Mouse (Mus musculus) ES-E14 (cell line): ENCODE data around the gene Mfsd4a.

ENCODE experiments used
- CHD2 ChIP-seq: IDR thresholded peaks from 2 replicates; pipeline ENCODE4 v1.6.1; 2014; ENCODE audit warnings: mild to moderate bottlenecking, low read depth, low read length, inconsistent platforms
- HCFC1 ChIP-seq: IDR thresholded peaks from 2 replicates; pipeline ENCODE4 v1.6.1; 2012; ENCODE audit warnings: low read length, inconsistent platforms, borderline replicate concordance; ENCODE audit not compliant: insufficient read depth
- MAFK ChIP-seq: IDR thresholded peaks from 2 replicates; pipeline ENCODE4 v1.6.1; 2014; ENCODE audit warnings: mild to moderate bottlenecking, low read depth, low read length, inconsistent platforms; ENCODE audit not compliant: insufficient read depth
- ZC3H11A ChIP-seq: IDR thresholded peaks from 2 replicates; pipeline ENCODE4 v1.6.1; 2012; ENCODE audit warnings: low read depth, mild to moderate bottlenecking, inconsistent platforms, low read length, borderline replicate concordance
- ZNF384 ChIP-seq: IDR thresholded peaks from 2 replicates; pipeline ENCODE4 v1.6.1; 2012; ENCODE audit warnings: low read depth, low read length, inconsistent platforms

DNA sequence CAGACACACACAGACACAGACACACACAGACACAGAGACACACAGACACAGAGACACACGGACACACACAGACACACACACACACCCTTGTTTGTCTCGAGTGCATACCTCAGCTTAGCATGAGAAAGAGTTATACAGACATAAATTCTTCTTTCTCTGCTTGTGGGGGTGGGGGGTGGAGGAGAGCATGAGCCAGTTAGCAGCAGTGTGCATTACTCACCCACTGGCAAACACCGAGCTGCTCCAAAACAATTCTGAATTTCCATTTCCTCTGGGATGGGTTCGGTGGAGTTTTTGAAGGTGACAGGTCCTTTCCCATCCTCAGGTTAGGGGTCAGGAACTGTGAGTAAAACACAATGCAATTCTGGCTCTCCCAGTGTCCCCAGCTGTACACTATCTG, 31.2 kb upstream of the Mfsd4a start:
- TF ChIP-seq ZC3H11A (no peak), MAFK (no peak), HCFC1 (no peak), ZNF384 (no peak), CHD2 (no peak)
